Mouse (Mus musculus) heart, adult 8-10 months (tissue): ENCODE data around the gene Uri1. TPM values are rescaled to one million over a fixed set of nuclear protein-coding genes. Genes with fewer than 3 reads are reported as not detected.

Source experiments
- DNase-seq: peaks from one replicate; pipeline ENCODE4 v3.0.0; 2022; ENCODE audit warnings: low spot score
- total RNA-seq, 4 experiments: library from RNA; stranded (reverse); gene quantifications; 2 replicates each; pipeline ENCODE4 v1.2.4; 2022

Uri1 gene
- total RNA-seq, 4 experiments from 2014 or later, result 14.2 to 25.3 (median 16.6) TPM

GRCm38 (mm10) chr7:38015356-38015755 lies 8.0 kb downstream of the Uri1 start:
- no peak for DNase-seq

DNA sequence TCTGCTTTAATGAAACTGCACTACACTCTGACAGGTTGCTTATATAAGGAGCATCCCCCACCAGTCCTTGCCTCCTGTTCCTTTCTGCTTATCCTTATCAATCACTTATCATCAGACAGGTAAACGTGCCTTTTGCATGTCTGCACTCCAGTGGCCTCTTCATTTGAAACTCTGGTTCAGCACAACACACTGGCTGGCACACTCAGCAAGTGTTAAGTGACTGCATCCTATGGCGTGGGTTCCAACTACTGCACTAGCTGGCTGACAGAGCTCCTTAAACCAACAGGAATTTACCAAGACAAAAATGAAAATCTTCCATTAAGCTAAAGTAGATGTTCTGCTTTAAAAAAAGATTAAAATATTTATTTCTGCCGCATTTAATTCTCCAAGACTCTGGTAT lies 9.4 kb downstream of the Uri1 start:
- DNase-seq, result no peak

DNA sequence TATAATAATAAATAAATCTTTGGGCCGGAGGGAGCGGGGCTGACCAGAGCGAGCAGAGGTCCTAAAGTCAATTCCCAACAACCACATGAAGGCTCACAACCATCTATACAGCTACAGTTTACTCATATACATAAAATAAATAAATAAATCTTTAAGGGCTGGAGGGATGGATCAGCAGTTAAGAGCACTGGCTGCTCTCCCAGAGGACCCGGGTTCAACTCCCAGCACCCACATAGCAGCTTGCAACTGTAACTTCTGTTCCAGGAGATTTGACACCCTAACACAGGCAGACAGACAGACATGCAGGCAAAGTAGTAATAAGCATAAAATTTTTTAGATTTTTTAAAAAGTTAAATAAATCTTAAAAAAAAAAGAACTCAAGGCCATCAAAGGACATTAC lies 10.5 kb downstream of the Uri1 start:
- DNase-seq, result no peak

GRCm38 (mm10) chr7:38008359-38008758 lies 15.0 kb downstream of the Uri1 start:
- DNase-seq, result no peak

GRCm38 (mm10) chr7:38002451-38002850 lies 20.9 kb downstream of the Uri1 start:
- DNase-seq, result no peak

- no peak for DNase-seq
Observed at GRCm38 (mm10) chr7:37999691-38000090, 23.7 kb downstream of the Uri1 start.

DNA sequence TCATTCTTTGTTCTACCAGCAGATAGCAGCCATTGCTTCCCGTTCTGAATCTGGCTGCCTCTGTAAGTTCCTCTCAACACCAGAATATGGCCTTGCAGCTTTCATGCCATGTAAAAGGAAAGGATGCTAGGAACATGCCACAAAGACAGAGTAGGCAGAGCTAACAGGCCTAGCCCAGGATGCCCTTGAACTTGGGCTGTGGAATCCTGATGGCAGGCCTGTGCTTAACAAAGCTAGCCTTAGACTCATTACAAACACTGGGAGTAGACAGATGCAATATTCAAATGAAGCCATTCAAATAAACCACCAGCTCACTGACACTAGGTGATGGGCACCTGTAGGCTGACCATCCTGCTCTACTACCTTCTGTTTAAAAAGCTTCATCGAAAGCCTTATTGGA lies 30.5 kb downstream of the Uri1 start:
- DNase-seq, result no peak

- no peak for DNase-seq
Observed at GRCm38 (mm10) chr7:37984866-37985265, 38.5 kb downstream of the Uri1 start.

GRCm38 (mm10) chr7:37983471-37983870 lies 39.9 kb downstream of the Uri1 start:
- DNase-seq, result no peak

GRCm38 (mm10) chr7:37979729-37980128 lies 43.6 kb downstream of the Uri1 start:
- DNase-seq, result no peak

- no peak for DNase-seq
Observed at GRCm38 (mm10) chr7:37978412-37978811, 44.9 kb downstream of the Uri1 start.

DNA sequence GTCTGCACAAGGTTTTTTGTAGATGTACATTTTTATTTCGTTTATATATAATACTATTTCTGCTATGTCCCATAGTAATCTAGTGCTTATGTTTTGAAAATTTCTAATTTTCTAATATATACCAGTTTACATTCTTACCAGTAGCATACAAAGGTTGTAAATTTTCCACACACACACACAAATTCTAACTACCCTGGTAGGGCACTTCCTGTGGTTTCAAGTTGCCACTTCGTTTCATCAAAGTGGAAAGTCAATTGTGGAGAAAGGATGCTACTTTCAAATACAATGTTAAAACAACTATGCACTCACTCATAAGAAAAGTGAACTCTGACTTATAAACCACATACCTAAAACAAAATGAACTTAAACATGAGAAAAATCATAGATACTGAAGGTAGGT lies 45.7 kb downstream of the Uri1 start:
- DNase-seq, result no peak

- DNase-seq, result no peak
Observed at GRCm38 (mm10) chr7:37972999-37973555, 50.3 kb downstream of the Uri1 start.

GRCm38 (mm10) chr7:37972571-37972970 lies 50.8 kb downstream of the Uri1 start:
- DNase-seq, result no peak

- DNase-seq, result no peak
Observed at GRCm38 (mm10) chr7:37962326-37962725, 61.0 kb downstream of the Uri1 start.

DNA sequence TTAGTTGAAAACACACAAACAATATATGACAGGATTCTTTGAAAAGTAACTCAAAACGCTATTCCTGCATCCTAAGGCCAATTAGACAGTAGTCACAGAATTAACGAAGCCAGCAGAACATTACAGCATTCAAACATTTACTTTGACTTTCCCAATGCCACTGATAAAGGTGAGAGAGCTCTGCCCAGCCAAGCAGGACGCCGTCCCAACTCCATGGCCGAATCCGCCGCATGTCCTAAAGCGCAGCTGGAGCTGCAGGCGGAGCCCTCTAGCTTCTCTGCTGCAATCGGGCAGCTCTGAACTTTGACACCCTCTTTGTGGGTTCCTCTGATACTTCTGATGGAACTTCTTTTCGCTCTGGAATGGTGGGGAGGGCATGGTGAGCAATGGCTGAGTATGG lies 62.1 kb downstream of the Uri1 start:
- DNase-seq, result no peak

DNA sequence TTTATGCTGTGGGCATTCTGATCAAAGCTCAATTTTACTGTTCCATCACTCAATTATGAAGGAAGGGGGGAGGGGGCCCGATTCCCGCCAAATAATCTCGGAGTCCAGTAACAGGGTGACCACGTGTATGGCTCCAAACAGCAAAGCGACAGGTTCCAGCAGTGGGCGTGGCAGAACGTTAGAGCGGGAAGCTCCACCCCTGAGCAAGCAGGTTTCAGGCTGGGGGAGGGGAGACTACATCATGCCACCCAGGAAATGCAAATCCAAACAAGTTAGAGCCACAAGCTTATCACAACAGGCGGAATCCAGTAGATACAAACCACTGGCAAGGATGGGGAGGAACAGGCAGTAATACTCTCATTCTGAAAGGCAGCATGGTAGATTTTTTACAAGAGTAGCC lies 71.5 kb downstream of the Uri1 start:
- no peak for DNase-seq

GRCm38 (mm10) chr7:37936459-37936858 lies 86.9 kb downstream of the Uri1 start:
- no peak for DNase-seq

GRCm38 (mm10) chr7:37935786-37936185 lies 87.6 kb downstream of the Uri1 start:
- no peak for DNase-seq

GRCm38 (mm10) chr7:37934770-37935182 lies 88.6 kb downstream of the Uri1 start:
- no peak for DNase-seq

- no peak for DNase-seq
Observed at GRCm38 (mm10) chr7:37933754-37934308, 89.5 kb downstream of the Uri1 start.

- DNase-seq, result no peak
Observed at GRCm38 (mm10) chr7:37931631-37932030, 91.7 kb downstream of the Uri1 start.

GRCm38 (mm10) chr7:37929738-37930137 lies 93.6 kb downstream of the Uri1 start:
- no peak for DNase-seq

DNA sequence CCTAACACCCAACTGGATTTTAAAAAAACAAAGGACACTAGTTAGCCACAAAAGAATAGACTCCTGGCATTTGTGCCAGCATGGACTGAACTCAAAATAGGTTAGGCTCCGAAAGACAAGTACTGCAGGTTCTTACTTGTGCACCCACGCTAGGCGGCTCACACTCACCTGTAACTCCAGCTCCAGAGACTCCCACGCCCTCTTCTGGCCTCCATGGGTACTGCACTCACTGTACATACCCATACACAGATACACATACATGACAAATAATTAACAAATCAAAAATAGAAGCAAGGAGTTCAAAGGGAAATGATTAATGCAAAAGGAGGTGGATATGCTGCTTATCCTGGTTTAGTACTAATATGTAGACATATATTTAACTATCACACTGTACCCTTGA lies 100.4 kb downstream of the Uri1 start:
- no peak for DNase-seq
